Mouse (Mus musculus): ENCODE data around the gene Cphx1. TPM values are rescaled to one million over a fixed set of nuclear protein-coding genes. Genes with fewer than 3 reads are reported as not detected.

Cphx1 gene
- polyA plus RNA-seq (2014; fragmentation: Illumina TruSeq; extraction: RNeasy Lipid Tissue Mini Kit (QIAGEN cat#74804)): 10.7 TPM

GRCm38 (mm10) chr14:25938004-25938403 is at the start of gene Cphx1:
Gene Cphx1 (plus strand): TSS chr14:25938304.

GRCm38 (mm10) chr14:25903000-25903399 is 35.1 kb upstream of the Cphx1 start, which contains the start of gene Plac9a:
Gene Plac9a (minus strand): TSS chr14:25903100.

GRCm38 (mm10) chr14:25927562-25927881 is 10.6 kb upstream of the Cphx1 start, which contains the start of gene Tmem254a:
Gene Tmem254a (minus strand): TSS chr14:25927672.

GRCm38 (mm10) chr14:25978371-25979241 is 40.5 kb downstream of the Cphx1 start, which contains the start of gene Duxbl1:
Gene Duxbl1 (plus strand): TSS chr14:25978577.

Other genes with a start within 250 kb of the Cphx1 start
- gene Ppif, start 244.2 kb upstream of the Cphx1 start, polyA plus RNA-seq (2014; fragmentation: Illumina TruSeq; extraction: RNeasy Lipid Tissue Mini Kit (QIAGEN cat#74804)): 5.4 TPM
- 74.1 TPM for gene Zcchc24, start 169.3 kb upstream of the Cphx1 start, polyA plus RNA-seq (2014; fragmentation: Illumina TruSeq; extraction: RNeasy Lipid Tissue Mini Kit (QIAGEN cat#74804))
- 13.0 TPM for gene Anxa11, start 96.1 kb upstream of the Cphx1 start, polyA plus RNA-seq (2014; fragmentation: Illumina TruSeq; extraction: RNeasy Lipid Tissue Mini Kit (QIAGEN cat#74804))
- not detected for gene Plac9a, start 35.2 kb upstream of the Cphx1 start, polyA plus RNA-seq (2014; fragmentation: Illumina TruSeq; extraction: RNeasy Lipid Tissue Mini Kit (QIAGEN cat#74804))
- gene Tmem254a, start 10.6 kb upstream of the Cphx1 start, polyA plus RNA-seq (2014; fragmentation: Illumina TruSeq; extraction: RNeasy Lipid Tissue Mini Kit (QIAGEN cat#74804)): 16.9 TPM
- gene Duxbl1, start 40.3 kb downstream of the Cphx1 start, polyA plus RNA-seq (2014; fragmentation: Illumina TruSeq; extraction: RNeasy Lipid Tissue Mini Kit (QIAGEN cat#74804)): 1.5 TPM
- gene Gm9780, start 104.4 kb downstream of the Cphx1 start, polyA plus RNA-seq (2014; fragmentation: Illumina TruSeq; extraction: RNeasy Lipid Tissue Mini Kit (QIAGEN cat#74804)): 5.3 TPM
- not detected for gene Tmem254c, start 129.1 kb downstream of the Cphx1 start, polyA plus RNA-seq (2014; fragmentation: Illumina TruSeq; extraction: RNeasy Lipid Tissue Mini Kit (QIAGEN cat#74804))
- not detected for gene Cphx2, start 143.2 kb downstream of the Cphx1 start, polyA plus RNA-seq (2014; fragmentation: Illumina TruSeq; extraction: RNeasy Lipid Tissue Mini Kit (QIAGEN cat#74804))
- 2.3 TPM for gene Cphx3, start 144.0 kb downstream of the Cphx1 start, polyA plus RNA-seq (2014; fragmentation: Illumina TruSeq; extraction: RNeasy Lipid Tissue Mini Kit (QIAGEN cat#74804))
- gene Duxbl2, start 180.0 kb downstream of the Cphx1 start, polyA plus RNA-seq (2014; fragmentation: Illumina TruSeq; extraction: RNeasy Lipid Tissue Mini Kit (QIAGEN cat#74804)): 8.2 TPM
- not detected for gene Plac9b, start 244.2 kb downstream of the Cphx1 start, polyA plus RNA-seq (2014; fragmentation: Illumina TruSeq; extraction: RNeasy Lipid Tissue Mini Kit (QIAGEN cat#74804))

Data from ovary, adult 10 weeks (tissue).